Mouse (Mus musculus) intestine, embryonic 15.5 days (tissue): ENCODE measurements at regions not wholly inside any gene's neighbourhood (a gene's known extent, or its start where the extent isn't known, plus 50 kb on each side); places are given as distances from the start of the nearest gene placed in this dataset.

Experiments
- ATAC-seq: fragments of 200-750 bp; cut with Nextera tagmentation; 2 replicates; pipeline ENCODE4 v1.8.0; 2017; ENCODE audit warnings: moderate TSS enrichment, moderate library complexity
- H3K27ac ChIP-seq: fragments of 300-500 bp; sonication (generic); 2 replicates; pipeline ENCODE4 v1.5.1; 2015; ENCODE audit warnings: mild to moderate bottlenecking, inconsistent platforms
- H3K27me3 ChIP-seq: fragments of 300-500 bp; sonication (generic); replicated peaks from 2 replicates; pipeline ENCODE4 v1.6.1; 2015; ENCODE audit warnings: inconsistent platforms
- H3K36me3 ChIP-seq: fragments of 300-500 bp; sonication (generic); 2 replicates; pipeline ENCODE4 v1.6.1; 2015; ENCODE audit warnings: inconsistent platforms
- H3K4me1 ChIP-seq: fragments of 300-500 bp; sonication (generic); replicated peaks from 2 replicates; pipeline ENCODE4 v1.6.1; 2015; ENCODE audit warnings: inconsistent platforms
- H3K4me2 ChIP-seq: fragments of 300-500 bp; sonication (generic); replicated peaks from 2 replicates; pipeline ENCODE4 v1.6.1; 2015; ENCODE audit warnings: mild to moderate bottlenecking, inconsistent platforms
- H3K4me3 ChIP-seq: fragments of 300-500 bp; sonication (generic); replicated peaks from 2 replicates; pipeline ENCODE4 v1.5.1; 2015; ENCODE audit warnings: inconsistent platforms
- H3K9ac ChIP-seq: fragments of 300-500 bp; sonication (generic); 2 replicates; pipeline ENCODE4 v1.6.1; 2015; ENCODE audit warnings: inconsistent platforms
- H3K9me3 ChIP-seq: fragments of 300-500 bp; sonication (generic); 2 replicates; pipeline ENCODE4 v1.6.1; 2016; ENCODE audit warnings: inconsistent platforms
- WGBS: fragments of 180-500 bp; shearing (Covaris S2); methylation state at CpG from one replicate; pipeline ENCODE4 v1.1.7; 2015; 5-methylcytosine and 5-hydroxymethylcytosine counted together

DNA sequence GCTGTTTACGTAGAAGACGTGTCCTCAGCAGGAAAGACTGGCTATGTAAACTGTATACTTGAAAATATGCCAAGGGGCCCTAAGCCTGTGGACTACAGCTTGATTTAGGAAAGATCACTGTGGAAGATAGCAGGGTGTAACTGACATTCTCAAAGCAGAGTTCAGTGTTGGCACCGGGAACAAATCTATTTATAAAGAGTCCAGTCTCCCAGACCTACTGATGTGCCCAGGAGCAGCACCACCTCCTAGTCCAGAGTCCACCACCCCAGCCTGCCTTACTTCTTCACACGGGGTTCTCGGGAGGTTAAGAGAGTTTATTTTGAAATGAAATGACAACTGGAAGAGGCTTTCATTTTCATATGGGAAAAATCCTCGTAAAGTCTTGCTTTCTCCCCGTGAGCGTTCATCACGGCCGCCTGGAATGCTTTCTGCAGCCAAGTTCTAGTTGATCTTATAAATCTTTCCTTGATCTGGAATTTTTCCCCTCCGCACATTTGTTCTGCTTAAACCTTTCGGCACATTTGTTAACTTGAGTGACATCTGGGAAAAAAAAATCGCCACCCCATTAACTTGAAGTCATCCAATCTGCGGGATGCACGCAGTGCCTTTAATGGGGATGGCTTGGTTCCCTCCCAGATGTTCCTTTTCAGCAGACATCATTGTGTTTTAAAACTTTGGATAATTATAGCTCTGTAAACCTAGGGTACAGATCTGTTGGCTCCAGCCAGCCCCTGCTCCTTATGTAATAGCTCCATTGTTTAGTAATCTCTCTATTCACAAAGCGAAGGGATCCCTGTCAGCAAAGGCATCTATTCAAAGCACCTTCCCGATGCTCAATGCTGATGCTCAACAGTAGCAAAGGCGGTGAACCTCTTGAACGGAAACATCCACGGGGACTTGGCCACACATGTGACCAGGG is 271.3 kb downstream of the Cd83 start:
- no peak overlapping the region for H3K4me3 ChIP-seq
- peak overlapping the region; percentile 30 for H3K4me2 ChIP-seq
- H3K4me1 ChIP-seq: peaks cover 17% of the 10 kb centered on the region
- peak; percentile 79 for ATAC-seq
- WGBS: 35% methylated on average over 20 of the region's 20 CpGs
- H3K27ac ChIP-seq: peak overlapping the region; percentile 52
- H3K9me3 ChIP-seq: no peaks in the 10 kb centered on the region
- H3K36me3 ChIP-seq: no peaks in the 10 kb centered on the region
- H3K27me3 ChIP-seq: no peaks in the 10 kb centered on the region
- H3K9ac ChIP-seq: 0 out of 2 replicates have a peak overlapping the region, but pooled peaks have one; percentile 20

DNA sequence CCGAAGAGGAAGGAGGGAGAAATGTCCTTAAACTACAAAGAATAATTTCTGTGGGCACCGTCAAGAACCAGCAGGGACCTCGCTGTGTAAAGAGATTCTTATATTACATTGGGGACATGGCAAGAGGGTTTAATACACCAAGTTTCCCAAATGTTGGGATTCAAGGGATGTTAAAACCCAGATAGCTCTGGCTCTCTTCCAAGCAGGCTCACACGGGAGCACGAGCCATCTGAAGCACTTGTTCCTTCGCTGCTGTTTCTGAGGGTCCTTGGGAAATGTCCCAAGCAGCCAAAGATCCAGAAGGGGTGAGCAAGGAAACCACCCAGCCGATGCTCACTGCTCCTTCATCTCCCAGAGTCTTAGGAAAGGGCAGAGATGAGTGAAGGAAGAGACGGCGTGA is 272.1 kb downstream of the Cd83 start:
- ATAC-seq: no peak
- Histone ChIP-seq H3K36me3 (no peaks in the 10 kb centered on the region), H3K27ac (peak overlapping the region; percentile 52; the same call in 1 of the 2 replicates), H3K4me1 (peaks cover 18% of the 10 kb centered on the region), H3K4me3 (no peak overlapping the region), H3K9me3 (no peaks in the 10 kb centered on the region), H3K9ac (0 out of 2 replicates have a peak overlapping the region, but pooled peaks have one; percentile 20), H3K27me3 (no peaks in the 10 kb centered on the region), H3K4me2 (peak overlapping the region; percentile 30)
- 54% methylated on average over 9 of the region's 9 CpGs for WGBS

DNA sequence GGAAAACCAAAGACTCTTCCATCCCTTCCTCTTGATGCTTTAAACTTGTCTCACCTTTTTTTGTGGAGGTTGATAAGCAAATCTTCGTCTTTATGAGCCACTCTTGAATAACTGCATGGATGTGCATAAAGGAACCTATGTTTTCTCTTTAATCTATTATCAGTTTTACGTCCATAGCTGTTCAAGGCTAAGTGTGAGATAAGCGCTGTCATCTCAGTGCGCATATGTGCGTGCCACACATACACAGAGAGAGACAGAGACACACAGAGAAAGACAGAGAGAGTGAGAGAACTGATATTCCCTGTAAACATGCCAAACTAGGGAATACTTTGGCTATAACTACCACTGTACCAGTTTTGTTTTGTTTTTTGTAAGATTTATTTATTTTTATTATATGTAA is 273.0 kb downstream of the Cd83 start:
- WGBS: 81% methylated on average over 5 of the region's 5 CpGs
- Histone ChIP-seq H3K27me3 (no peaks in the 10 kb centered on the region), H3K4me1 (peaks cover 26% of the 10 kb centered on the region), H3K27ac (no peak overlapping the region), H3K9ac (no peak overlapping the region), H3K4me3 (no peak overlapping the region), H3K9me3 (no peaks in the 10 kb centered on the region), H3K36me3 (no peaks in the 10 kb centered on the region), H3K4me2 (no peak overlapping the region)
- ATAC-seq: no peak

DNA sequence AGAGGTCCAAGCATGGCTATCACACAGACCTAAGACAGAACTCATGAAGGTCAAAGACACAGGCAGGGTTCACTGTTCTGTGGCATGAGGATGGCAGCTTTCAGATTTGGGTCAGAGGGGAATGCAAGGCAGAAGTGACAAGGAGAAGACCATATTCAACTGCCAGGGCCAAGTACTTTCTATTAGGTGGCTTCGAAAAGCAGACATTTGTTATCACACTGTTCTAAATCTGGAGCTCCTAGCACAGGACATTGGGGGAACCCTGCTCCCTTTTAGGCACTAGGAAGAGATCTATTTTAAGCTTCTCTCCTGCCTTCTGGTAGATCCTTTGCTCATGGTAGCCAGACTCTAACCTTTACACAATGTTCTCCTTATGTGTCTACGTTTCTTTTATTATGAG is 273.7 kb downstream of the Cd83 start:
- Histone ChIP-seq H3K9me3 (no peaks in the 10 kb centered on the region), H3K4me3 (no peak overlapping the region), H3K4me2 (no peak overlapping the region), H3K9ac (no peak overlapping the region), H3K36me3 (no peaks in the 10 kb centered on the region), H3K27ac (no peak overlapping the region), H3K4me1 (peaks cover 28% of the 10 kb centered on the region), H3K27me3 (no peaks in the 10 kb centered on the region)
- ATAC-seq: no peak
- 90% methylated on average over 2 of the region's 2 CpGs for WGBS

DNA sequence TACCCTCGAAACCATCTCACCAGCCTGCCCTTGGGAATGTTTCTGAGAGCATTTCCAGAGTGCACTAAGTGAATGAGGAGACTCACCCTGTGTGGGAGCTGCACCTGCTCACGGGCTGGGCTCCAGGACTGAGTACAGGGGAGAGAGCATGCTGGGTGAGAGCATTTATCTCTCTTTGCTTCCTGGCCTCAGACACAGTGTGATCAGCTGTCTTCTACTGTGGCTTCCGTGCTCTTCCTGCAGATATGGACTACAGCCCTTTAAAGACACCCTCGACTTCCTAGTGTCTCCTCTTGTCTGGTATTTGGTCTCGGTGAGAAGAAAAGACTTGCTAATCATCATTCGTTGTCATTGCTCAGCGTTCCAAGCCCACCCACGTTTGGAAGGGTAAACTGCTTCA is 274.9 kb downstream of the Cd83 start:
- peaks cover 28% of the 10 kb centered on the region for H3K4me1 ChIP-seq

DNA sequence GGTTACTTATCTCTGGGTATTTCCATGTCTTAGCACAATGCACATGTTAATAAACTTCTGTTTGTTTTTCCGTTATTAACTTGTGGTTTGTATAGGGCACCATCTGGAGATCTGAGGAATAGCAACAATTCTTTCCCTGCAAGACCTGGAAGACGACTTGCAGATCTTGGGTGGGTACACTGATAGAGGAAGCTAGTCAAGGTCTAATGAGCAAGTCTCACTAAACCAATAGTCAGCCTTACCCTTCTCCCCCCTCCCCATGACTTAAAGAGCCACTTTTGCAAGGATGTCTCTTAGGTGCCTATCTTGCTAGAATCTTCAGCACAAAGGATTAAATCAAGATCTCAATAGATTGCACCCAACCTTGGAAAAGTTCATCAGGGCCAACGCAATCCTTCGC is 276.7 kb downstream of the Cd83 start:
- H3K9me3 ChIP-seq: no peaks in the 10 kb centered on the region
- H3K4me2 ChIP-seq: no peak overlapping the region
- H3K27me3 ChIP-seq: no peaks in the 10 kb centered on the region
- H3K9ac ChIP-seq: no peak overlapping the region
- no peaks in the 10 kb centered on the region for H3K36me3 ChIP-seq
- no peak for ATAC-seq
- H3K4me3 ChIP-seq: no peak overlapping the region
- peaks cover 28% of the 10 kb centered on the region for H3K4me1 ChIP-seq
- WGBS: 82% methylated on average over 4 of the region's 4 CpGs
- H3K27ac ChIP-seq: no peak overlapping the region

More for the DNA sequence above, 274.9 kb downstream of the Cd83 start:
- H3K4me2 ChIP-seq: no peak overlapping the region
- no peak overlapping the region for H3K27ac ChIP-seq
- no peaks in the 10 kb centered on the region for H3K27me3 ChIP-seq
- no peak for ATAC-seq
- 45% methylated on average over 8 of the region's 8 CpGs for WGBS
- no peaks in the 10 kb centered on the region for H3K36me3 ChIP-seq
- H3K9ac ChIP-seq: no peak overlapping the region
- no peaks in the 10 kb centered on the region for H3K9me3 ChIP-seq
- no peak overlapping the region for H3K4me3 ChIP-seq

DNA sequence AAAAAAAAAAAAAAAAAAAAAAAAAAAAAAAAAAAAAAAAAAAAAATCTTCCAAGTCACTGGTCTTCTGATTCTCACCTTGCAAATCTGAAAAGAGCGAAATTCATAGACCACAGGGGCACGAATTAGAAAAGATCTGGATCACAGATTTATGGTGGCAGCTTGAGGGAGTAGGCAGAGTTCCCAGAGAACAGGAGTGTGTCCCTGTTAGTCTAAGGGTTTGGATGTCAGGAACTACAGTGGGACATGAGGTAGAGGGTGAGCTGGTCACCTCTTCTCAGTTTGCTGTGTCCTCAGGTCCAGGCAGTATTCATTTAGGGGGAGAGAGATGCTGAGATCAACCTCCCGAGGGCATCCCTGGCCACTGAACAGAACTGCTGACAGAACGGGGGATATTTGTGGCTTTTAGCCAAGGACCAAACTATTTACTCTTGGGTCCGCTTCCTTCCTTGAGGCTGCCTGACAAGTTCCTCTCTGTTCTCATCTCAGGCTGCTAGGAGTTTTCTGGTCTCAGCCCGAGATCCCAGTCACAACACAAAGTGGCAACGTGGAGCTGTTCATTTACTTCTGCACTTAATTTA is 277.2 kb downstream of the Cd83 start:
- Histone ChIP-seq H3K36me3 (no peaks in the 10 kb centered on the region), H3K27ac (no peak overlapping the region), H3K4me2 (no peak overlapping the region), H3K9me3 (no peaks in the 10 kb centered on the region), H3K4me3 (no peak overlapping the region), H3K27me3 (no peaks in the 10 kb centered on the region), H3K4me1 (peaks cover 23% of the 10 kb centered on the region), H3K9ac (no peak overlapping the region)
- WGBS: 36% methylated on average over 7 of the region's 7 CpGs
- ATAC-seq: no peak

DNA sequence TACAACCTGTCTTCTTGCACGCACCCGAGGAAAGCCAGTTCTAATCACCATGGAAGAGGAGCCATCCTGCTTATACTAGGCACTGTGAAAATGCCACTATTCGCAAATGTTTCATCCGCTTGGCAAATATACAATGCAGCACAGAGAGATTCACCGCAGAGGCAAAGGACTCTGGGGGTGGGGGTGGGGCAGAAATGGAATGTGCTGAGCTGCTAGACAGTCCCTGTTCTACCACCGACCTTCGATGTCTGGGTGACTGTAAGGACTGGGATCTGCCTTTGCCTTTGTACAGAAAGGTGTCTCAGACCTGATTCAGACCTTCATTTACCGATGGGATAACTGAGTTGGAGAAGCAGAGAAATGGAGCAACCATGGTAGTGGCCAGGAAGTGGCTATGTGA is 278.7 kb downstream of the Cd83 start:
- Histone ChIP-seq H3K27ac (no peak overlapping the region), H3K4me3 (no peak overlapping the region), H3K4me1 (peaks cover 21% of the 10 kb centered on the region), H3K36me3 (no peaks in the 10 kb centered on the region), H3K9me3 (no peaks in the 10 kb centered on the region), H3K4me2 (no peak overlapping the region), H3K27me3 (no peaks in the 10 kb centered on the region), H3K9ac (no peak overlapping the region)
- WGBS: 64% methylated on average over 8 of the region's 8 CpGs
- no peak for ATAC-seq

DNA sequence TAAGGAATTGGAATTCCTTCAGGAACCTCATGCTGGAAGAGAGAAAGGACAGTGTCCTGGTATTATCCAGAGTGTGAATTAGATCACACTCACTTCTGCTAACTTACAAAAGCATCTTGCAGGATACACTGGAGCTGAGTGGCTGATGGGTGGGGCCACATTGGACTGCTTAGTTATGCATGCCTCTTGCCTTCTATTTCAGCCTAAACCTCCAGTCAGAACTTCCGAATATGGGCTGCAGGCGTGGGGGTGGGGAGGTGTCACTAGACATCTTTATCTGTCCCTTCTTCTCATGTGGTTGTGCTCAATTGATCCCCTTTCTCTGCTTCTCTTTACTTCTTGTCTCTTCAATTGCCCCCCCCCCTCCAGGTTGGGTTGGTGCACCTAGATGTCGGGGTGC is 279.5 kb downstream of the Cd83 start:
- WGBS: 88% methylated on average over 3 of the region's 3 CpGs
- peaks cover 21% of the 10 kb centered on the region for H3K4me1 ChIP-seq
- no peak for ATAC-seq
- no peak overlapping the region for H3K4me3 ChIP-seq
- no peaks in the 10 kb centered on the region for H3K9me3 ChIP-seq
- H3K27me3 ChIP-seq: no peaks in the 10 kb centered on the region
- H3K36me3 ChIP-seq: no peaks in the 10 kb centered on the region
- H3K4me2 ChIP-seq: no peak overlapping the region
- H3K27ac ChIP-seq: no peak overlapping the region
- no peak overlapping the region for H3K9ac ChIP-seq

DNA sequence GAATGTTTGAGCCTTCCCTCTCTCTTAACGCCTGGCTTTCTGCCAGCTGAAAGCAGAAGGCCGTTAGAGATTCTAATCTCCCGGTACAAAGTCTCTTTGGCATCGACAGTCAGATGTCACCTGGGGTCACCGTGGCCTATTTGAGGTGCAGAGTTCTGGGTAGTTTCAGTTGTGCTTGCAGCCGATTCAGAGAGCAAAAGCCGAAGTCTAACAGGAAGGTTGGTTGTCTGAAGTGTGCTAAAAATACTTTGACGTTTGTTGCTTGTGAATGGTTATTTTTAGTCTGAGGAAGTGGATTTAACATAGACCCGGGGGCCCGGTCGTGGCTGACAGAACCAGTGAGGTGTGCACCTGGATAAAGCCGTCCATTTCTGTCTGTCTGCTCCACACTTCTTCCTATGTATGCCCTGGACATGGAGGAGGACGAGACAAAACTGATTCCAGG is 281.2 kb downstream of the Cd83 start:
- H3K36me3 ChIP-seq: no peaks in the 10 kb centered on the region
- peak; percentile 83 for ATAC-seq
- 0 out of 2 replicates have a peak overlapping the region, but pooled peaks have one; percentile 20 for H3K4me2 ChIP-seq
- no peak overlapping the region for H3K4me3 ChIP-seq
- no peak overlapping the region for H3K9ac ChIP-seq
- no peaks in the 10 kb centered on the region for H3K27me3 ChIP-seq
- peak overlapping the region; percentile 24; the same call in 1 of the 2 replicates for H3K27ac ChIP-seq
- WGBS: 14% methylated on average over 13 of the region's 13 CpGs
- H3K4me1 ChIP-seq: peaks cover 21% of the 10 kb centered on the region
- H3K9me3 ChIP-seq: no peaks in the 10 kb centered on the region

DNA sequence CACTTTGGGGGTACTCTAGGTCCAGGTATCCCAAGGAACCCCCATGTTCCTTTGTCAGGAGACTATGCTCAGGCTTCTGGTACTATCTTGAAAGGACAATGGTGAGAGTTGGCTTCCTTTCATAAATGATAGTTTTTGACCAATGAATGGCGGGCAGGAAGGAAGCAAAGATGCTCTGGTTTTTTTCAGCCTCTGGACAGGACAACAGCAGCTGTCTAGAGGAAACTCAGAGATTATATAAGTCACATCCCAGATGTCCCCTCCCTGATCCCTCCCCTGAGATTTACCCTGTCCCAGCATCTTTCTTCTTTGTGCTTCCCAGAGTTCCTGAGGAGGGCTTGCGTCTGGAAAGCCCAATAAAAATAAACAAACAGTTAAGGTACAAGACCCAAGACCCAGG is 282.7 kb downstream of the Cd83 start:
- Histone ChIP-seq H3K9me3 (no peaks in the 10 kb centered on the region), H3K27me3 (no peaks in the 10 kb centered on the region), H3K27ac (no peak overlapping the region), H3K36me3 (no peaks in the 10 kb centered on the region), H3K4me3 (no peak overlapping the region), H3K4me2 (no peak overlapping the region), H3K4me1 (peaks cover 15% of the 10 kb centered on the region), H3K9ac (no peak overlapping the region)
- no peak for ATAC-seq
- 53% methylated on average over 2 of the region's 2 CpGs for WGBS

DNA sequence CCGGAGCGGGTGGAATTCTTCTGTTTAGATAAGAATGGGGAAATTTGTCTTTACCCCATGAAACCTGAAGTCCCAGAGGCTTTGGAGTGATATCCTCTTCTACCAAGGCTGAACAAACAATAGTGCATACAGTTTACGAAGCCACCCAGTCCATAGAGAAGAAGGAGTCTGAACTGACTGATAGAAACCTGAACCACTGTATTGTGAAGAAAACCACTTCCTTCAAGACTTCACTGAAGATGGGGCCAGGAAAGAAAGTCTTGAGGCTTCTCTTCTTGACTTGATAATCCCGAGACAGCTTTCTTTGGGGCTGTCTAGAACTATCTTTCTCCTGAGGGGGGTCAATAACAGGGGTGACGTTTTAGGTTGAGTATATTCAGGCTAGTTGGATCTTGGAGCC is 284.4 kb downstream of the Cd83 start:
- Histone ChIP-seq H3K4me1 (peaks cover 10% of the 10 kb centered on the region), H3K4me3 (no peak overlapping the region), H3K27ac (no peak overlapping the region), H3K9ac (no peak overlapping the region), H3K4me2 (no peak overlapping the region), H3K27me3 (no peaks in the 10 kb centered on the region), H3K9me3 (no peaks in the 10 kb centered on the region), H3K36me3 (no peaks in the 10 kb centered on the region)
- WGBS: 87% methylated on average over 5 of the region's 5 CpGs
- no peak for ATAC-seq
